ENCODE assay signal across 22 mouse cellular contexts in genomic region chr14:33789556-33789955, GRCm38 (mm10).
DNase-seq lines count a peak whose midpoint lies in the region; ATAC-seq and TF ChIP-seq lines count a peak whose summit lies in the region.
"Had no signal": no experiment of that assay in that cellular context is flagged by ENCODE, and none has a peak within 500 bp of the region (broad histone marks: within the 10 kb centered on the region; RNA-seq: fewer than 3 reads in every experiment).

No protein-coding gene starts in this region.

- no peaks in the 10 kb centered on the region for H3K36me3 ChIP-seq in embryonic facial prominence, embryonic 12.5 days
- H3K36me3 ChIP-seq in embryonic facial prominence, embryonic 10.5 days (replicated peaks) = no peaks in the 10 kb centered on the region
- no peaks in the 10 kb centered on the region for H3K36me3 ChIP-seq in heart, embryonic 10.5 days
- no peaks in the 10 kb centered on the region for H3K36me3 ChIP-seq in kidney, embryonic 15.5 days
- H3K36me3 ChIP-seq in kidney, adult 2 months (ENCODE audit: control insufficient read depth, insufficient read depth, low read length) = no peaks in the 10 kb centered on the region
- no peaks in the 10 kb centered on the region for H3K36me3 ChIP-seq in kidney, postnatal 0 days (ENCODE audit: insufficient read depth, low read length)
- H3K36me3 ChIP-seq: forebrain, embryonic 15.5 days; G1E had no signal

- no peak overlapping the region for H3K9ac ChIP-seq in embryonic facial prominence, embryonic 12.5 days
- no peak overlapping the region for H3K9ac ChIP-seq in kidney, embryonic 15.5 days
- no peak overlapping the region for H3K9ac ChIP-seq in kidney, postnatal 0 days (ENCODE audit: low read depth, low read length)
- H3K9ac ChIP-seq: forebrain, embryonic 13.5 days; forebrain, embryonic 15.5 days had no signal

- intact Hi-C loops in heart, postnatal 36 days (cut with DNase I) = no loop called here

- no peak overlapping the region for H3K4me2 ChIP-seq in embryonic facial prominence, embryonic 12.5 days (replicated peaks)
- H3K4me2 ChIP-seq in kidney, embryonic 15.5 days = no peak overlapping the region
- no peak overlapping the region for H3K4me2 ChIP-seq in kidney, postnatal 0 days (ENCODE audit: low read length)
- H3K4me2 ChIP-seq: forebrain, embryonic 13.5 days; forebrain, embryonic 15.5 days had no signal

- no peak for TF ChIP-seq CTCF in kidney, adult 2 months (conservative IDR thresholded peaks at IDR 0.05; ENCODE audit: insufficient read depth, insufficient read length, low read depth, low read length)
- TF ChIP-seq CTCF in kidney, postnatal 0 days (IDR thresholded peaks at IDR 0.05; ENCODE audit: low read depth) = no peak

- H3K4me3 ChIP-seq in embryonic facial prominence, embryonic 12.5 days = no peak overlapping the region
- no peak overlapping the region for H3K4me3 ChIP-seq in embryonic facial prominence, embryonic 10.5 days
- no peak overlapping the region for H3K4me3 ChIP-seq in heart, embryonic 10.5 days
- no peak overlapping the region for H3K4me3 ChIP-seq in kidney, embryonic 15.5 days (replicated peaks)
- H3K4me3 ChIP-seq in kidney, adult 2 months (ENCODE audit: insufficient read depth, low read depth, low read length) = no peak overlapping the region
- no peak overlapping the region for H3K4me3 ChIP-seq in kidney, postnatal 0 days (replicated peaks; ENCODE audit: low read depth, low read length)
- H3K4me3 ChIP-seq: forebrain, embryonic 13.5 days; forebrain, embryonic 15.5 days had no signal

- WGBS in embryonic facial prominence, embryonic 12.5 days = 39% methylated on average over 2 of the region's 2 CpGs
- WGBS in embryonic facial prominence, embryonic 10.5 days = 40% methylated on average over 2 of the region's 2 CpGs
- whole genome bisulfite sequencing in heart, embryonic 10.5 days = 34% methylated on average over 2 of the region's 2 CpGs
- 28% methylated on average over 2 of the region's 2 CpGs for WGBS in kidney, embryonic 15.5 days
- 60% methylated on average over 2 of the region's 2 CpGs for WGBS in kidney, adult 2 months
- WGBS in kidney, postnatal 0 days = 22% methylated on average over 2 of the region's 2 CpGs

- peak overlapping the region; percentile 50; the same call in 1 of the 2 replicates for H3K27ac ChIP-seq in embryonic facial prominence, embryonic 12.5 days
- H3K27ac ChIP-seq in embryonic facial prominence, embryonic 10.5 days (replicated peaks) = no peak overlapping the region
- no peak overlapping the region for H3K27ac ChIP-seq in heart, embryonic 10.5 days
- peak overlapping the region; percentile 45; the same call in 1 of the 2 replicates for H3K27ac ChIP-seq in kidney, embryonic 15.5 days
- H3K27ac ChIP-seq in kidney, adult 2 months (ENCODE audit: insufficient read depth, low read depth, low read length) = no peak overlapping the region
- no peak overlapping the region for H3K27ac ChIP-seq in kidney, postnatal 0 days
- H3K27ac ChIP-seq: forebrain, embryonic 13.5 days; forebrain, embryonic 15.5 days had no signal

- DNase-seq in embryonic facial prominence, embryonic 10.5 days (ENCODE audit: low spot score) = no peak
- peak; percentile 63 for DNase-seq in heart, embryonic 10.5 days (ENCODE audit: low spot score)
- DNase-seq in heart, postnatal 36 days = no peak
- DNase-seq in kidney, adult 2 months = no peak
- DNase-seq in kidney, postnatal 0 days (ENCODE audit: low spot score) = peak; percentile 67
- DNase-seq in kidney, adult 8-10 months = no peak
- DNase-seq: adrenal gland, adult 8-10 months; adrenal gland, postnatal 14 days; adrenal gland, postnatal 36 days; B cell, adult 2 months; cerebellum, adult 11-12 months; cerebellum, adult 2 months; cerebellum, adult 9-10 months had no signal

- no peaks in the 10 kb centered on the region for H3K27me3 ChIP-seq in embryonic facial prominence, embryonic 12.5 days
- no peaks in the 10 kb centered on the region for H3K27me3 ChIP-seq in embryonic facial prominence, embryonic 10.5 days (replicated peaks; ENCODE audit: low read depth, poor library complexity, severe bottlenecking)
- peaks cover 7% of the 10 kb centered on the region for H3K27me3 ChIP-seq in heart, embryonic 10.5 days (ENCODE audit: insufficient read depth, poor library complexity, severe bottlenecking)
- 0 out of 2 replicates have a peak, but pooled peaks cover 4% of the 10 kb centered on the region for H3K27me3 ChIP-seq in kidney, embryonic 15.5 days
- H3K27me3 ChIP-seq in kidney, adult 2 months (replicated peaks; ENCODE audit: control insufficient read depth, insufficient read depth, low read length) = no peaks in the 10 kb centered on the region
- H3K27me3 ChIP-seq in kidney, postnatal 0 days (ENCODE audit: insufficient read depth, low read length) = no peaks in the 10 kb centered on the region
- H3K27me3 ChIP-seq: CH12.LX; forebrain, embryonic 13.5 days; forebrain, embryonic 15.5 days; Patski had no signal

- no peak for ATAC-seq in embryonic facial prominence, embryonic 12.5 days (ENCODE audit: insufficient number of reproducible peaks, insufficient read depth, low FRiP score, low TSS enrichment)
- ATAC-seq in kidney, embryonic 15.5 days (replicated peaks; ENCODE audit: low FRiP score) = peak; percentile 74
- ATAC-seq in kidney, postnatal 0 days (replicated peaks; ENCODE audit: low FRiP score, low read depth) = no peak
- ATAC-seq: activated CD4-positive, CD25-positive, alpha-beta regulatory T cell, adult 4 months; CD4-positive, CD25-positive, alpha-beta regulatory T cell, adult 4 months; forebrain, embryonic 13.5 days; forebrain, embryonic 15.5 days; Patski had no signal

- no peaks in the 10 kb centered on the region for H3K9me3 ChIP-seq in embryonic facial prominence, embryonic 12.5 days
- no peaks in the 10 kb centered on the region for H3K9me3 ChIP-seq in embryonic facial prominence, embryonic 10.5 days
- no peaks in the 10 kb centered on the region for H3K9me3 ChIP-seq in heart, embryonic 10.5 days
- no peaks in the 10 kb centered on the region for H3K9me3 ChIP-seq in kidney, embryonic 15.5 days (replicated peaks)
- no peaks in the 10 kb centered on the region for H3K9me3 ChIP-seq in kidney, postnatal 0 days (replicated peaks; ENCODE audit: low read length)
- H3K9me3 ChIP-seq: forebrain, embryonic 13.5 days; forebrain, embryonic 15.5 days had no signal

- no peak for TF ChIP-seq POLR2A in kidney, adult 2 months (IDR thresholded peaks at IDR 0.05; ENCODE audit: low read depth, low read length)

- 0 out of 2 replicates have a peak, but pooled peaks cover 7% of the 10 kb centered on the region for H3K4me1 ChIP-seq in embryonic facial prominence, embryonic 12.5 days
- H3K4me1 ChIP-seq in embryonic facial prominence, embryonic 10.5 days = 0 out of 2 replicates have a peak, but pooled peaks cover 4% of the 10 kb centered on the region
- H3K4me1 ChIP-seq in heart, embryonic 10.5 days = no peaks in the 10 kb centered on the region
- H3K4me1 ChIP-seq in kidney, embryonic 15.5 days = peaks cover 16% of the 10 kb centered on the region
- H3K4me1 ChIP-seq in kidney, adult 2 months (ENCODE audit: control insufficient read depth, insufficient read depth, low read length) = peaks cover 9% of the 10 kb centered on the region; the same call in 1 of the 2 replicates
- H3K4me1 ChIP-seq in kidney, postnatal 0 days (replicated peaks; ENCODE audit: insufficient read depth, low read length) = no peaks in the 10 kb centered on the region
- H3K4me1 ChIP-seq: forebrain, embryonic 15.5 days had no signal

Comparison
In these comparisons a context has a peak if more than half of its experiments do, and no peak if none do; other contexts are left out.
1. H3K27ac ChIP-seq: peak in embryonic facial prominence, embryonic 12.5 days (single experiment) and kidney, embryonic 15.5 days (single experiment); none in embryonic facial prominence, embryonic 10.5 days (single experiment), heart, embryonic 10.5 days (single experiment), kidney, adult 2 months (single experiment) and kidney, postnatal 0 days (single experiment).
2. DNase-seq: peak in heart, embryonic 10.5 days (single experiment) and kidney, postnatal 0 days (single experiment); none in embryonic facial prominence, embryonic 10.5 days (single experiment), heart, postnatal 36 days (0 of 2), kidney, adult 2 months (single experiment) and kidney, adult 8-10 months (0 of 2).